Mouse (Mus musculus) neural tube, embryonic 12.5 days (tissue): Measurements from ENCODE around the gene Ufc1. TPM values are rescaled to one million over a fixed set of nuclear protein-coding genes. Genes with fewer than 3 reads are reported as not detected.
"Not testable (repeated sequence)": the region's sequence is repeated elsewhere in the genome, so short reads cannot be mapped to it uniquely, and the experiment has no call there.

Experiments used
- ATAC-seq: fragments of 200-750 bp; cut with Nextera tagmentation; 2 replicates; pipeline ENCODE4 v1.8.0; 2017; ENCODE audit warnings: low read depth, mild to moderate bottlenecking, moderate TSS enrichment, moderate library complexity; ENCODE audit not compliant: low FRiP score
- H3K27ac ChIP-seq: fragments of 300-500 bp; sonication (generic); 2 replicates; pipeline ENCODE4 v1.5.1; 2016
- H3K27me3 ChIP-seq: fragments of 300-500 bp; sonication (generic); replicated peaks from 2 replicates; pipeline ENCODE4 v1.6.1; 2016; ENCODE audit warnings: mild to moderate bottlenecking
- H3K36me3 ChIP-seq: fragments of 300-500 bp; sonication (generic); 2 replicates; pipeline ENCODE4 v1.6.1; 2016; ENCODE audit warnings: mild to moderate bottlenecking
- H3K4me1 ChIP-seq: fragments of 300-500 bp; sonication (generic); 2 replicates; pipeline ENCODE4 v1.6.1; 2016
- H3K4me2 ChIP-seq: fragments of 300-500 bp; sonication (generic); replicated peaks from 2 replicates; pipeline ENCODE4 v1.6.1; 2016; ENCODE audit warnings: mild to moderate bottlenecking
- H3K4me3 ChIP-seq: fragments of 300-500 bp; sonication (generic); 2 replicates; pipeline ENCODE4 v1.5.1; 2016
- H3K9ac ChIP-seq: fragments of 300-500 bp; sonication (generic); 2 replicates; pipeline ENCODE4 v1.6.1; 2016; ENCODE audit warnings: mild to moderate bottlenecking
- H3K9me3 ChIP-seq: fragments of 300-500 bp; sonication (generic); 2 replicates; pipeline ENCODE4 v1.6.1; 2016; ENCODE audit warnings: mild to moderate bottlenecking
- WGBS: fragments of 180-500 bp; shearing (Covaris S2); methylation state at CpG from one replicate; pipeline ENCODE4 v1.1.7; 2016; 5-methylcytosine and 5-hydroxymethylcytosine counted together
- polyA plus RNA-seq: library from polyadenylated mRNA; unstranded; fragments of >200 nt; fragmentation: Nextera tagmentation; extraction: Ambion mirVana; gene quantifications from 2 replicates; pipeline ENCODE4 v1.2.1, GENCODE M21; 2016

The Ufc1 gene
- polyA plus RNA-seq, result 105 and 120 TPM in 2 replicates

DNA sequence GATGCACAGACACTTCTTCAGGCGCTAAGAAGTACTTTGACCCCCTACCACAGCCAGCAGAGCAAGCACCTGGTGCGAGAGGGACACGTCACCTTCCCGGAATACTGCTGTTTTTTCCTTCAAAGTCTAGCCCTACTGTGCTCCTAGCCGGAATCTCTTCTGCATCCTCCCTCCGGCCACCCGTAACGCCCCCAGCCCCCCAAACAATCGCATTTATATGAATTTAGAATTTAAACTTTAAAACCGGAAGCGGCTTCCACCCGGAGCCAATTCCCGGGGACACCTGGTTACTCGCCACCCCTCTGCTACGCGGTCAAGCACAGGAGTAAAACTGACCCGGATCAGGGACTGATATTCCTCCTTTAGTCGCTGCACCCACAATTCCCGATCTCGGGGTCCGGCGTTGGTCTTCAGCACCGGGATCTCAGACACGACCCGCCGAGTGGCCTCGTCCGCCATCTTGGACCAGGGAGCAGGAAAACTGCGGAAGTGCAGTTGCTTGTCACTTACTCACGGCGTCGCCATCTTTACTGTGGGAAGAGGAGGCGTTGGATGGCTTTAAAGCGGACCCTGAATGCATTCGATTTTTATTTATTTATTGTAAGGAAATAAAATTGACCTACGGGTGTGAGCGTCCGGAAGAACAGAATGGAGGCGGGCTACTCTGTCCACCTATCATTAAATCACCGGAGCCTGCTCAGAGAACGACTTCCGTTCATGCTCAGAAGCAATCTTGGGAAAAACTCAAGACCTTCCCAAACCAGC lies at the start of gene Ufc1:
TSS of gene Ufc1 (minus strand) at position 727 of the 765 bp plus-strand sequence.
- WGBS, result under 1% methylated on average over 42 of the region's 42 CpGs
- peaks cover 6% of the 10 kb centered on the region; the same call in 1 of the 2 replicates for H3K4me1 ChIP-seq
- H3K4me3 ChIP-seq, result peak within 1 kb of the TSS; percentile 61
- no peaks in the 10 kb centered on the region; the same call in 1 of the 2 replicates for H3K27me3 ChIP-seq
- H3K9me3 ChIP-seq, result no peaks in the 10 kb centered on the region
- H3K36me3 ChIP-seq, result peaks cover 5% of the 10 kb centered on the region
- peak within 1 kb of the TSS; percentile 83 for H3K4me2 ChIP-seq
- peak; percentile 87 for ATAC-seq
- H3K9ac ChIP-seq, result peak within 1 kb of the TSS; percentile 74
- H3K27ac ChIP-seq, result peak within 1 kb of the TSS; percentile 72; the same call in 1 of the 2 replicates

DNA sequence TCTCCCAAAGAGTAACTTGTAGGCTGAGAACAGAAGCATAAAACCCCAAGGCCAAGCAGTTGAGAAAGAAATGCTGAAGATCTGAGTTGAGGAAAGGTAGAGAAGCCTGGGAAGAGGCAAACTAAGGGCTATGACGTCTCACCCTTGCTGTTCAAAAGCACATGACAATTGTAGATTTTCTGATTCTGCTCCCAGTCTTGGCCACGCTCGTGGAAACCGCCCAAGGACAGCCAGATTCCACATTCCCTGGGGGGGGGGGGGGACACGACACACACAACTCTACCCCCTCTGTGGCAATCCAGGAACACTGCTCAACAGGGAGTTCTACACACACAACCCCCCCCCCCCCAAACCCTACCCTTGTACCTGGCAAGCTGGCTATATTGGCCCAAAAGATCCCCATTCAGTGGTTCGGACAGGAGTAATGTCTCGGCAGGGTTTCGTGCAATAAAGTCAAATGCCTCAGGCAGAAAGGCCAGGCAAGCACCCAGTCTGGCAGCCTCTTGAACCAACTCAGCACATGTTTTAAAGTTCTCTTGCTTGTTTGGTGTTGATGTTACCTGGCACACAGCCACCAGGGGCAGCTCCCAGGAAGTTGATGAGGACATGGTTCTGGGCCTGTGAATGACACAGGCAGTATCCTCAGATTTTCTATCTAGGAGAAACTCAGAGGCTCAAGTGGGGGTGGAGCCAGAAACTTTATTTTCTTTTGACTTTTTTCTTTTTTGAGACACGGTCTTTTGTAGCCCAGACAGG lies 49.3 kb upstream of the Ufc1 start:
- no peak; the same call in 1 of the 2 replicates for ATAC-seq
- peak overlapping the region; percentile 82 for H3K4me2 ChIP-seq

DNA sequence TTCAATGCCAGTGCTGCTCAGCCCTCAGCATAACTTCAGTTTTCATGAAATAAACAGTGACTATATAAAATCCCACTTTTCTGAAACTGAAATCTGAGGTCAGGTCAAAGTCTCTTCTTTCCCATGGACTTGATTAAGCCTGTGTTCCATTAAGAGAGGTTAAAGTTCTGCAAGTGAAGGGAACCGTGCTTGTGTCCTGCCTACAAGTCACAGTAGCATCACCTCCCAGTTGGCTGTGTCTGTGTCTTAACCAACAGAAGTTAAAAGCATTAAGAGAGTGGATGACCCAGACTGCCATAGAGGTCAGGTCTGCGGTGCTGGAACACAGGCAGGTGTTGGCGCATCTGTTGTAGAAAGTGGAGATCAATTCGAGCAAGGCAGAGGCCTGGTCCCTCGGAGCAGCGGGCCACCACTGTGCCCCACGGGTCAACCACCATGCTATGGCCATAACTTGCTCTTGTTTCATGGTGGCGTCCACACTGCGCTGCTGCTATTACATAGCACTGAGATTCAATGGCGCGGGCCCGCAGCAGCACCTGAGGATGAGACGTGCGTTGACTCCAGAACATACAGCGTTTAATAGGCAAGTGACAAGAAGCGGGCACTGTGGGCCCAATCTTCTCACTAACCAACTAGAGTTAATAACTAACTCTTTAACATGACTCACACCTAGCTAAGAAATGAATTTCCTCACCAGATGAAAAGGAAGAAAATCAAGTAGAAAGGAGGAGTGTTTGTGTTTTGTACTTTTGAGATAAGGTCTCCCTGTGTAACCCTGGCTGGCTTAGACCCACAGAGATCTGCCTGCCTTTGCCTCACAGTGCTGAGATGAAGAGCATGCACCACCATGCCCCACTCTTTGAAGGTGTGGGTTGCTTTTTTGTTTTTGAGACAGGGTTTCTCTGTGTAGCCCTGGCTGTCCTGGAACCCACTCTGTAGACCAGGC lies 47.7 kb upstream of the Ufc1 start:
- H3K4me1 ChIP-seq, result peaks cover 22% of the 10 kb centered on the region
- WGBS, result 94% methylated on average over 16 of the region's 16 CpGs
- no peak overlapping the region for H3K4me3 ChIP-seq
- H3K27ac ChIP-seq, result no peak overlapping the region
- no peak for ATAC-seq
- H3K36me3 ChIP-seq, result peaks cover 59% of the 10 kb centered on the region
- peaks cover 6% of the 10 kb centered on the region; the same call in 1 of the 2 replicates for H3K9me3 ChIP-seq
- no peaks in the 10 kb centered on the region for H3K27me3 ChIP-seq
- no peak overlapping the region for H3K9ac ChIP-seq
- no peak overlapping the region for H3K4me2 ChIP-seq

More for the DNA sequence above, 49.3 kb upstream of the Ufc1 start:
- Histone ChIP-seq H3K4me3 (no peak overlapping the region), H3K27me3 (no peaks in the 10 kb centered on the region), H3K4me1 (peaks cover 22% of the 10 kb centered on the region), H3K9ac (no peak overlapping the region), H3K9me3 (peaks cover 6% of the 10 kb centered on the region; the same call in 1 of the 2 replicates), H3K27ac (no peak overlapping the region), H3K36me3 (peaks cover 46% of the 10 kb centered on the region)
- 75% methylated on average over 9 of the region's 9 CpGs for WGBS

DNA sequence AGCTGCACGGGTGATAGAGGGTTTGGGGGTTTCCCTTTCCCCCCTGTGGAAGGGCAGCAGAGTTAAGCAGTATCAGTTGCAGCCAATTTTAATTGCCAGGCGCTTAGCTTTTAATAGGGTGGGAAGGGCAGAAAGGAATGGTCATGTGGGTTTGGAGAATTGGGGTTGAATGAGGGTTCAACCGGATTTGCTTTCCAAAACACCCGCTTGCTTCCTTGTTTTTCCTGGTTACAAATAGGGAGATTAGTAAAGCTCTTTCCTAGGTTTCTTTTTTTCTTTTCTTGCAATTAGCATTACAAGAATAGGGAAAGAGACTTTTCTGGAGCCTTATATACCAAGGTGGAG lies 35.4 kb upstream of the Ufc1 start:
- H3K27ac ChIP-seq, result peak overlapping the region; percentile 97
- peaks cover 35% of the 10 kb centered on the region for H3K4me1 ChIP-seq
- peak; percentile 16; the same call in 1 of the 2 replicates for ATAC-seq
- peak overlapping the region; percentile 90 for H3K4me2 ChIP-seq
- H3K4me3 ChIP-seq, result peak overlapping the region; percentile 89
- WGBS, result 2% methylated on average over 4 of the region's 4 CpGs
- H3K36me3 ChIP-seq, result peaks cover 3% of the 10 kb centered on the region
- H3K9me3 ChIP-seq, result no peaks in the 10 kb centered on the region
- no peaks in the 10 kb centered on the region for H3K27me3 ChIP-seq
- H3K9ac ChIP-seq, result peak overlapping the region; percentile 93

DNA sequence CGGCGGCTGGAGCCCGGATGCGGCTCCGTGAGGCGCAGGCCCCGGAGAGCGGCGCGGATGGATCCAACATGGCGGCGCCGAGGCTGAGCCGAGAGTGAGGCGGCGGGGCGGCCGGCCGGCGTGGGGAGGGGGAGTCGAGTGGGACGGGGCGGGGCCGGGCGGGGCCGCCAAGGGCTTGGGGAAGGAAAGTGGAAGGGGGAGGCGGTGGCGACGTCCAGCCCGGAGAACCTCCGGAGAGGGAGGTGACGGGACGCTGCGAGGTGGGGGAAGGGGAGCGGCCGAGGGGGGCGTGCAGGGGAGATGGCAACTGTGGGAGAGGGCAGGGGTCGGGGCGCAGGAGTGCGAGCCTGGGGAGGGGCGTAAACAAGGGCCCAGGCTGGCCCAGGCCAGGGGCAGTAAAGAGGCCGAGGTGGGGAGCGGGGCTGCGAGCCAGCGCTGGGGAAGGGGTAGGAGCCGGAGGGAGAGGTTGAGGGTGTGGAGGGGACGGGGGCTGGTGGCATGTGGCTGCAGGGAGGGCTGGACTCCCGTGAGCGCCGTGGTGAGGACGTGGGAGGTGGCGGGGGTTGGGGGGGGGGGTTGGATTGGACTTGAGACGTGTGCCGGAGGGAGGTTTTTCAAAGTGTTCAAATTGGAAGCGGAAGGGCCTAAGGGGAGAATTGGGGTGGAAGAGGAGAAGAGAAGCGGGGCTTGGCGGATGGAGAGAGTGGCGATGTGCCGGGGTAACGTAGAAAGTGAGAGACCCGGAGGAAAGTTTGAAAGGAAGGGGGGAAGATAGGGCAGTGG lies 34.8 kb upstream of the Ufc1 start:
- Histone ChIP-seq H3K9me3 (no peaks in the 10 kb centered on the region), H3K36me3 (peaks cover 3% of the 10 kb centered on the region), H3K4me1 (peaks cover 35% of the 10 kb centered on the region), H3K9ac (peak overlapping the region; percentile 93), H3K27me3 (no peaks in the 10 kb centered on the region), H3K4me3 (peak overlapping the region; percentile 89), H3K27ac (peak overlapping the region; percentile 97), H3K4me2 (peak overlapping the region; percentile 90)
- WGBS, result 3% methylated on average over 53 of the region's 61 CpGs
- ATAC-seq, result peak; percentile 89

DNA sequence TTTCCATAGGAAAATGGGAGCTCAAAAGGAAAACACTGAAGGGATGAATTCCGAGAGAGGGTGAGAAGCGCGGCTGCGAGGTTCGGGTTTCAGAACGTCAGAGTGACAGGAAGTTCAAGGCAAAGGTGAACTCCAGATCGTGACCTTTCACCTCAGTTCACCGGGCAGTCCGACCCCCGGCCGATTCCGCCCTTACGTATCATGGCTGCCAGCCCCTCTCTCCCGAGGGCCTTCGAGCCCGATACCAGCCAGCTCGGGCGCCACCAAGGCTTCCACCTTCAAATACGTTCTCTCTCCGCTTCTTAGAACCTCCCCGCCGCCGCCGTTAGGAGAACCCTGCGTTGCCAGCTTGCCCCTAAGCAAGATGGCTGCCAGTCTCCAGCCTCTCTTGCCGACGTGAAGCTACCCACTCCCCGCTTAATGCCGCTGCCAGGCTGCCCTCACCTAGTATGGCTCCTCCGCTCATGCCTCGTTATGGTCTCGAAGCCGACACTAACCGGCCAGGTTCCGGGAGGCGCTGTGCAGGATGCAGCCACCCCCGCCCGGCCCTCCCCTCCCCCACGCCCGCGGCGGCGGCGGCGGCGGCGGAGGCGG lies 34.1 kb upstream of the Ufc1 start, which contains the start of gene Dedd:
TSS of gene Dedd (plus strand) at position 307 of the 594 bp plus-strand sequence.
- peak within 1 kb of the TSS; percentile 89 for H3K4me3 ChIP-seq
- H3K4me1 ChIP-seq, result peaks cover 35% of the 10 kb centered on the region
- peak within 1 kb of the TSS; percentile 90 for H3K4me2 ChIP-seq
- under 1% methylated on average over 47 of the region's 48 CpGs for WGBS
- peak within 1 kb of the TSS; percentile 93 for H3K9ac ChIP-seq
- no peaks in the 10 kb centered on the region for H3K27me3 ChIP-seq
- H3K36me3 ChIP-seq, result peaks cover 3% of the 10 kb centered on the region
- no peaks in the 10 kb centered on the region for H3K9me3 ChIP-seq
- peak; percentile 94 for ATAC-seq
- peak within 1 kb of the TSS; percentile 97 for H3K27ac ChIP-seq

DNA sequence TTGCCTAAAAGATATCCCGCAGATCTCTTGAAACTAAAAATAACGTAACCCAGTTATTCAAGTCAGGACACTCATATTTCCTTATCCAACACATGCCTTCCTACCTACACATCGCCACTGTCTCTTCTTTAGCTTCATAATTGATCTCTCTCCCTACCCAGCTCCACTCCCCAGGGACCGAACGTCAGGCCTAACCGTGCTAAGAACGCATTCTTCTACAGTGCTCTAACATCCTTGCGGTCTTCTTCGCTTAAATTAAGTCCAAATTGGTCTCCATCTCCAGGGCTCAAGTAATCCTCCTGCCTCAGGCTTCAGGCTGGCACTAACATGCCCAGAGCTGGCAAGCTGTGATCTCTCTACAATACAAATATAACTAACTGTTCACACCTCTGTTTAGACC lies 33.4 kb upstream of the Ufc1 start:
- Histone ChIP-seq H3K4me2 (peak overlapping the region; percentile 90), H3K4me1 (peaks cover 35% of the 10 kb centered on the region), H3K27me3 (no peaks in the 10 kb centered on the region), H3K27ac (peak overlapping the region; percentile 97), H3K36me3 (peaks cover 3% of the 10 kb centered on the region; the same call in 1 of the 2 replicates), H3K4me3 (peak overlapping the region; percentile 89), H3K9ac (peak overlapping the region; percentile 93), H3K9me3 (no peaks in the 10 kb centered on the region)
- WGBS, result 40% methylated on average over 9 of the region's 9 CpGs
- ATAC-seq, result 0 out of 2 replicates have a peak, but pooled peaks have one; percentile 0

DNA sequence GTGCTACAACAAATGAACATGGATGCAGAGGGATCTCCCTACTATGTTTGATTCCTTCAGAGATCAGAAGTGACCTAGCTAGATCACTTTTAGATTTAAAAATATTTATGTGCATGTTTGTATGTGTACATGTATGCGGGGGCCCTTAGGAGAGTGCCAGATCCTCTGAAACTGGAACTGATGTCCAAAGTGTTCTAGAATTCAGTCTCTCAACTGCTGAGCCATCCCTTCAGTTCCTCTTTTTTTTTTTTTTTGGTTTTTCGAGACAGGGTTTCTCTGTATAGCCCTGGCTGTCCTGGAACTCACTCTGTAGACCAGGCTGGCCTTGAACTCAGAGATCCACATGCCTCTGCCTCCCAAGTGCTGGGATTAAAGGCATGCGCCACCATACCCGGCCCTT lies 31.8 kb upstream of the Ufc1 start:
- 94% methylated on average over 4 of the region's 4 CpGs for WGBS
- not testable (repeated sequence) for H3K27ac ChIP-seq, H3K4me2 ChIP-seq, H3K9me3 ChIP-seq, H3K4me3 ChIP-seq, H3K9ac ChIP-seq, ATAC-seq, H3K27me3 ChIP-seq, H3K36me3 ChIP-seq
- peaks cover 25% of the 10 kb centered on the region for H3K4me1 ChIP-seq

DNA sequence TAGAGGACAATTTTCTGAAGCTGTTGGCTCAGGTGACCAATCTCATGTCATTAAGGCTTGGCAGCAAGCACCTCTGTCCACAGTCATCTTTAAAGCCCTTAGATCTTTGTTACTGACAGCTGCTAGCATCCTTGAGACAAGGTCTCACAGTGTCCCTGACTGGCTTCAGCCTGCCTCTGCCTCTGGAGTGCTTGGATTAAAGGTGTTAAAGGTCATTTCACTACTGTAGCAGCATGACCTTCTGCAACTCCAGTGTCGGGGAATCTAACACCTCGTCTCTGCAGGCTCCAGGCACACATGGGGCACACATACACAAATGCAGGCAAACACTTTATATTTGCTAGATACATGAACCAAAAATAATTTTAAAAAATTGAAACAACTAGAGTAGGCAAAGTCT lies 30.7 kb upstream of the Ufc1 start:
- Histone ChIP-seq H3K9ac (no peak overlapping the region), H3K36me3 (no peaks in the 10 kb centered on the region), H3K4me3 (no peak overlapping the region), H3K4me2 (no peak overlapping the region), H3K4me1 (peaks cover 19% of the 10 kb centered on the region), H3K9me3 (no peaks in the 10 kb centered on the region), H3K27ac (no peak overlapping the region), H3K27me3 (no peaks in the 10 kb centered on the region)
- no peak for ATAC-seq
- WGBS, result 80% methylated on average over 2 of the region's 2 CpGs

DNA sequence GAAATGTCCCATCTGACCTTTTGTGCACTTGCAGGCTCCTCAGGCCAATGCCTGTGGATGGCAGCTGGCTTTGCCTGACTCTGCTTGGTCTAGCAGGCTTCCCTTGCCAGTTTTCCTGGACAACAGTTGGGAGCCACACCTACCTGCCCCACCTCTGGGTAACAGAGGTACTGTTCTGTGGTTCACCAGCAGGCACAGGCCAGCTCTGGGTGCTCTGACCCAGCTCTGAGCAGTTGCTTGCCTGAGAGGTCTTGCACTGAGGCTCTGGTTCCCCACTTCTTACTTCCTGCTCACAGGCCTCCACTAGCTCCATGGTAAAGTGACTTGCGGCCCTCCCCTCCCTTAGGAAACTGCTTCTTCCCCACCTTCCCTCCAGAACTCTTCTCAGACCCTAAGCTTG lies 27.2 kb upstream of the Ufc1 start:
- no peaks in the 10 kb centered on the region for H3K9me3 ChIP-seq
- H3K4me2 ChIP-seq, result no peak overlapping the region
- no peaks in the 10 kb centered on the region for H3K36me3 ChIP-seq
- H3K9ac ChIP-seq, result no peak overlapping the region
- no peaks in the 10 kb centered on the region for H3K27me3 ChIP-seq
- no peaks in the 10 kb centered on the region for H3K4me1 ChIP-seq
- 83% methylated on average over 1 of the region's 1 CpGs for WGBS
- peak; percentile 17; the same call in 1 of the 2 replicates for ATAC-seq
- H3K27ac ChIP-seq, result no peak overlapping the region
- H3K4me3 ChIP-seq, result no peak overlapping the region

DNA sequence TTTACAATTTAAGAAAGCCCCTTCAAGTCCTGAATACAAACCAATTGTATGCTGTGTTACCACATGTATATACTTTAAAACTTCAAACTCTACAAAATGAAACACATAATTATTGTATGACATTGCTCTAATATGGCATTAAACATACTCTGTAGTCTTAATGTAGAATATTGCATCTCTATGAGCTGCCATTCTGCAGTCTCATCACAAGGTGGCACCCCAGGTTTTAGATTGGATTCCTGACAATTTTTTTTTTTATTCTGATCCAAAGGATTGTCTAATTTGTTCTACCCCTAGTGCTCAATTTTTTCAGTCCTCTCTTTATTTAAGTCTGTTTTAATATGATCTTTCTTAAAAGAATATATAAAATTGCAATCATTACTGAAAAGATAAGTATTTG lies 26.6 kb upstream of the Ufc1 start:
- Histone ChIP-seq H3K4me1 (no peaks in the 10 kb centered on the region), H3K4me2 (no peak overlapping the region), H3K4me3 (no peak overlapping the region), H3K9ac (no peak overlapping the region), H3K36me3 (no peaks in the 10 kb centered on the region), H3K9me3 (no peaks in the 10 kb centered on the region), H3K27ac (no peak overlapping the region), H3K27me3 (no peaks in the 10 kb centered on the region)
- no peak for ATAC-seq
